Mouse (Mus musculus): Measurements from ENCODE around the gene Gm29735.
"Not testable (repeated sequence)": the region's sequence is repeated elsewhere in the genome, so short reads cannot be mapped to it uniquely, and the experiment has no call there.

The Gm29735 gene

DNA sequence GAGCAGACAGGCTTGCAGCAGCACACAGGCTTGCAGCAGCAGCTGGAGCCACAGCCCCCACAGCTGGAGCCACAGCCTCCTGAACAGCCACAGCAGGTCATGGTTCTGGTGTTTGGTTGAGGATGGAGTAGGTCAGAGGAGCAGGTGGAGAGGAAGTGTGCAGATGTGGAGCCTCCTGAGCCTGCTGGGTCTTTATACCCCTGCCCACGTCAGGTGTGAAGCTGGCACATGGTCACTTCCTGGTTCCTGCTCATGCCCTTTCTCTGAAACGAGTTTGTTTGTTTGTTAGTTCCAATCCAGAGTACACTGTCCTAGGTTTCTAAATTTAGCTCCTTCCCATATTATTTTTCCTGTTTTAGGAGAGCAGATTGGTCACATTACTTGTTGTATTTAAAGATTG is at the start of gene Gm29735:
Gene Gm29735 (minus strand): TSS at position 101 of the 400 bp plus-strand sequence.
- CTCF ChIA-PET: interaction anchor here in 1 of 4 experiments (0.6 kb wide), 1 partner anchor 12 kb away, joined by 4 read pairs; no protein-coding TSS in a partner anchor
- POLR2A ChIA-PET: not testable (repeated sequence)

- CTCF ChIA-PET: interaction anchor here in 1 of 4 experiments (0.6 kb wide), 1 partner anchor 101 kb away, joined by 3 read pairs; no protein-coding TSS in a partner anchor
- POLR2A ChIA-PET: interaction anchor here in 3 of 4 experiments (0.6 to 3.4 kb wide), 6 partner anchors 11 to 41 kb away, joined by 4 to 39 read pairs (median 4); partner anchors contain the start of gene Krtap5-5 (in 2 of the 3)
These were observed 48.6 kb upstream of the Gm29735 start for GRCm38 (mm10) chr7:142205488-142205887.

- ChIA-PET POLR2A (no interaction called here), CTCF (interaction anchor here in 2 of 4 experiments (0.6 to 0.9 kb wide), 2 partner anchors 41 to 371 kb away, joined by 3 read pairs; no protein-coding TSS in a partner anchor)
These were observed 44.2 kb upstream of the Gm29735 start, which contains the start of gene Krtap5-3 for GRCm38 (mm10) chr7:142201064-142201463. Gene Krtap5-3, plus strand, starts transcription at chr7:142201364.

DNA sequence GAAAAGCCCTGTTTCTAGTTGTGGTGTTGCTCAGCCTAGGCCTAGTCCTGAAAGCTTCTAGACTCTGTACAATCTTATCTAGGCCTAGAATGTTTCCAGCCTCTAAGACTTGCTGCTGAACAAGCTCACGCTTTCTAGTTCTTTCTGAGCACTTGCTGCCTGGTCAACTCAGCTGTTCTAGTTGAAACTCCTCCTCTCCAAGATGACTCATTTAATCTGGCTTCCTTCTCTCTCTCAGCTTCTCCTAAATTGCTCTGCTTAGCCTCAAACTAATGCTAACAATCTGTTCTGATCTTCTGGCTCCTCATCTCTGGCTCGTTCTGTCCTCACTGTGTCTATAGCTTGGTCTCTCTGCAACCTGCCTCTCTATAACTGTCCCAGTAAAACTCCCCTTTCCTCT is 41.8 kb upstream of the Gm29735 start:
- POLR2A ChIA-PET: no interaction called here
- CTCF ChIA-PET: interaction anchor here in 1 of 4 experiments (0.6 kb wide), 1 partner anchor 1550 kb away, joined by 3 read pairs; no protein-coding TSS in a partner anchor

- ChIA-PET POLR2A (no interaction called here), CTCF (interaction anchor here in 2 of 4 experiments (0.9 to 1.1 kb wide), 2 partner anchors 65 to 94 kb away, joined by 3 read pairs; no protein-coding TSS in a partner anchor)
These were observed 33.4 kb upstream of the Gm29735 start, which contains the start of gene Gm10153 for GRCm38 (mm10) chr7:142190289-142190688. Gene Gm10153, minus strand, starts transcription at chr7:142190389.

- CTCF ChIA-PET: no interaction called here
- POLR2A ChIA-PET: no interaction called here
These were observed 31.2 kb upstream of the Gm29735 start for GRCm38 (mm10) chr7:142188156-142188555.

GRCm38 (mm10) chr7:142181021-142181420 is 24.1 kb upstream of the Gm29735 start:
- ChIA-PET POLR2A (no interaction called here), CTCF (interaction anchor here in 1 of 4 experiments (0.6 kb wide), 1 partner anchor 793 kb away, joined by 3 read pairs; no protein-coding TSS in a partner anchor)

DNA sequence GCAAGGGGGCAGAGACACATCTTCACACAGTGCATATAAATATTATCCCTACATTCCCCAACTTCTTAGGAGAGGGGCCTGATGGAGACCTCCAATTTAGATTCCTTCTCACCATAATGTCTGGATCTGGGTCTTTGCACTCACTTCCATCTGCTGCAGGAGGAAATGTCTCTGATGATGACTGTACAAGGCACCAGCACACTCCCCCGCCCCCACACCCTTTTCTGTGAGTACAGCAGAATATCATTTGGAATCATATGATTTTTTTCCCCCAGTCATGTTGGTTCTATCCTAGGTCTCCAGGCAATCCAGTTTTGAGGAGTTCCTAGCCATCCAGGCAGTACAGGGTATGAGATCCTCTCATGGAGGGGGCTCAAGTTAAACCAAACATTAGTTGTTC is 21.8 kb upstream of the Gm29735 start:
- POLR2A ChIA-PET: no interaction called here
- CTCF ChIA-PET: no interaction called here

- POLR2A ChIA-PET: interaction anchor here in 1 of 4 experiments (0.5 kb wide), 1 partner anchor 870 kb away, joined by 3 read pairs; no protein-coding TSS in a partner anchor
- CTCF ChIA-PET: not testable (repeated sequence)
These were observed 19.0 kb upstream of the Gm29735 start, which contains the start of gene Krtap5-2 for GRCm38 (mm10) chr7:142175905-142176304. Gene Krtap5-2, minus strand, starts transcription at chr7:142176005.

DNA sequence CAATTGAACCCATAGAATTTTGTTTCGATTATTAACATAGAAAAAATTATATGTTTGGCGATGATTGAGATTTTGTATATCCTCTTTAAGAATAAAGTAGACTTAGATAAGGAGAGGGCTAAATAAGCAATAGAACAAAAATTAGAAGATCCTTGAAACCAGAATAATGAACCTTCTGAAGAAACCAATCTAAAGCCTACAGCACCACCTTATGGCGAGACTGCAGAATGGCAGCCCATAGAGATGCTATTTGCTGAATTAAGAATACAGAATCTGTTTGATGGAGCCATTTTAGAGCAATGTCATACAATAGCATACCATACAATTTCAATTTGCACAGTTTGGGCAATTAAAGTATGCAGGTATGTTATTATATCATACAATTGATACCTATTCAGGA is 12.9 kb upstream of the Gm29735 start:
- CTCF ChIA-PET: no interaction called here
- POLR2A ChIA-PET: no interaction called here

DNA sequence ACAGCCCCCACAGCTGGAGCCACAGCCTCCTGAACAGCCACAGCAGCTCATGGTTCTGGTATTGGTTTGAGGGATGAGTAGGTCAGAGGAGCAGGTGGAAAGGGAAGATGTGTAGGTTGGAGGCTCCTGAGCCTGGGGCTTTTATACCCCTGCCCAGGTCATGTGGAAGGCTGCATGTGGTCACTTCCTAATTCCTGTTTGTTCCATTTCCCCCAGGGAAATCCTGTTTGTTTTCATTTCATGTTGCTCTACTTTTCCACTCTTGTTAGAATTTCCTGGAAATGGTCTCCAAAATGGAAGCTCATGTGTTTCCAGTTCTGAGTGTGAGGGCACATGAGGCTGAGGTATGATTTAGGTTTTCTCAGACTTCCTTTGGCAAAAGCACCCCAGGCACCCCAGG is 8.7 kb upstream of the Gm29735 start, which contains the start of gene Gm4553:
Gene Gm4553 (minus strand): TSS at position 101 of the 400 bp plus-strand sequence.
- CTCF ChIA-PET, POLR2A ChIA-PET: not testable (repeated sequence)

- CTCF ChIA-PET: interaction anchor here in 1 of 4 experiments (1.3 kb wide), 1 partner anchor 64 kb away, joined by 3 read pairs; the partner anchor contains the start of gene Dusp8
- POLR2A ChIA-PET: no interaction called here
These were observed 2.5 kb upstream of the Gm29735 start for GRCm38 (mm10) chr7:142159366-142159765.

DNA sequence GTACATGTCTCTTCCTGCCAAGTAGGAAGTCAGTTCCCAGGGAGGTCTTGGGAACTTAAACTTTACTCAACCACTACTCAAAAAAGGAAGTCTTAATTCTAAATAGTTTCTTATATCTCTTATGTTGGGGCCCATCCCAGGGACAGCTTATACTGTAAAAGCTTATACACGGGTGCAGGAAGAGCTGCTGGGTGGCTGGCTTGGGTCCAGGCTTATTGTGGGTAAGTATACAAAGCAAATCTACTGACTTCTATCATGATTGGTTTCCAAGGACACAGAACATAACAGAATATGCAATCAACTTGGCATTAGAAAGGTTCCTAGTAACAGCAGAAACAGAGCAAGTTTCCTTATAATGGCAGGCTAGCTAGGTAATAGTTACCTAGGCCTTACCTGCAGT is 1.6 kb downstream of the Gm29735 start:
- POLR2A ChIA-PET: no interaction called here

DNA sequence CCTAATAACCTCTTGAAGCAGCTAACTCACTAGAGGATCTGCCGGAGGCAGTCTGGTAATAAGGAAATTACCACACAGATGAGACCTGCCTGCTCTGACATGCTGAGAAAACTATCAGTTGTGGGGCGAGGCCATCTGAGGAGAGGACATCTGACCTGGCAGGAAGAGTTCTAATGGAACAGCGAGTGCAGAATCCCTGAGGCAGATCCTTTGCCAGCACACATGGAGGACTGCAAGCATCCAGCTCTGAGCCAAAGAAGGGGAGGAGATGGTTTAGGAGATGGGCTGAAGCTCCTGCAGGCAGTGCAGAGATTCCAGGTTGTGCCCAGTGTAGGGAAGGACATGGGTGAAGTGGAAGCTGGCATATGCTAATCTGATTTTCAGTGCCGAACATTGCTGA is 4.7 kb downstream of the Gm29735 start:
- ChIA-PET CTCF (interaction anchor here in 2 of 4 experiments (1.2 to 1.3 kb wide), 2 partner anchors 98 to 103 kb away, joined by 3 to 4 read pairs; no protein-coding TSS in a partner anchor), POLR2A (no interaction called here)

More for the DNA sequence above, 1.6 kb downstream of the Gm29735 start:
- CTCF ChIA-PET: interaction anchor here in 1 of 4 experiments (0.6 kb wide), 1 partner anchor 94 kb away, joined by 5 read pairs; no protein-coding TSS in a partner anchor

- POLR2A ChIA-PET: no interaction called here
- CTCF ChIA-PET: interaction anchor here in 2 of 4 experiments (0.6 to 1.6 kb wide), 2 partner anchors 63 to 101 kb away, joined by 3 to 4 read pairs; no protein-coding TSS in a partner anchor
These were observed 8.3 kb downstream of the Gm29735 start for GRCm38 (mm10) chr7:142148633-142149032.

DNA sequence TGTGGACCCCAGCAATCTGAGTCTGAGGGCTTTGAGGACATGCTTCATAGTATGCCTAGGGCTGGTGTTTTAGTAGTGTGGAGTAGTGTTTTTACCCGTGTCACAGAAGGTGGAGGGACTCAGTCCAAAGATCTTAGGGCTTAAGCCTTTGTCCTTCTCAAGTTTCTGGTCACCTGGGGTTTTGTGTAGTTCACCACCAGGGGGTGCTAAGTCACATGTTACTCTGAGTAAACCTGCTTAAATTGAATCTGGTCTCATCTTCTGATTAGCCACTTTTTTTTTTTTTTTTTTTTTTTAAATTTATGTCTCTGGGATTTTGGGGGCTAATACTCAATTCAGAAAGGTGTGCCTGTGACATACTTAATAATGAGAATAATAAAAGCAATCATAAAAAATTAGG is 10.9 kb downstream of the Gm29735 start:
- ChIA-PET CTCF (interaction anchor here (0.6 to 3.0 kb wide), 14 partner anchors 11 to 593 kb away, joined by 3 to 28 read pairs (median 4); no protein-coding TSS in a partner anchor), POLR2A (interaction anchor here in 2 of 4 experiments (0.7 to 0.9 kb wide), 2 partner anchors 17 to 106 kb away, joined by 4 to 5 read pairs; no protein-coding TSS in a partner anchor)

- ChIA-PET CTCF (interaction anchor here (0.6 to 3.0 kb wide), 14 partner anchors 12 to 139 kb away, joined by 3 to 28 read pairs (median 4); no protein-coding TSS in a partner anchor), POLR2A (interaction anchor here in 2 of 4 experiments (0.7 to 0.9 kb wide), 2 partner anchors 17 to 107 kb away, joined by 4 to 5 read pairs; no protein-coding TSS in a partner anchor)
These were observed 11.4 kb downstream of the Gm29735 start for GRCm38 (mm10) chr7:142145413-142145940.

DNA sequence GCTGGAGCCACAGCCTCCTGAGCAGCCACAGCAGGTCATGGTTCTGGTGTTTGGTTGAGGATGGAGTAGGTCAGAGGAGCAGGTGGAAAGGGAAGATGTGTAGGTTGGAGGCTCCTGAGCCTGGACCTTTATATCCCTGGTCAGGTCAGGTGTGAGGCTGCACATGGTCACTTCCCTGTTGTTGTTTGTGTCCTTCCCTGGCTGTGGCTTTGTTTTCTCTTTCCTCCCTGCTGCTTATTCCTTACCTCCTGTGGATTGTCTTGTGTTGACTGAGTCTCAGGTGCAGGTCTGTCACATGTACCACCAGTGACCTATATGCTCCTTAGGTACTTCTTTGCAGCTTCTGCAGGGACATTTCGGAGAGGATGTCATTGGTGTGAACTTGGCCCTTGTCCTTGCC is 12.4 kb downstream of the Gm29735 start, which contains the start of gene Gm45337:
Gene Gm45337 (minus strand): TSS at position 101 of the 400 bp plus-strand sequence.
- ChIA-PET CTCF (interaction anchor here (0.6 to 3.0 kb wide), 7 partner anchors 13 to 112 kb away, joined by 3 to 28 read pairs (median 6); no protein-coding TSS in a partner anchor), POLR2A (no interaction called here)

GRCm38 (mm10) chr7:142143506-142144010 is 13.4 kb downstream of the Gm29735 start:
- ChIA-PET POLR2A (interaction anchor here in 1 of 4 experiments (0.7 kb wide), 1 partner anchor 924 kb away, joined by 3 read pairs; no protein-coding TSS in a partner anchor), CTCF (interaction anchor here in 2 of 4 experiments (0.5 to 0.7 kb wide), 2 partner anchors 96 to 476 kb away, joined by 3 to 4 read pairs; no protein-coding TSS in a partner anchor)
